Mouse (Mus musculus): ENCODE data around the gene Lamb3. TPM values are rescaled to one million over a fixed set of nuclear protein-coding genes. Genes with fewer than 3 reads are reported as not detected.

Lamb3 gene
- polyA plus RNA-seq, 1 experiment from 2014 or later: 0.97 TPM

GRCm38 (mm10) chr1:193195169-193195810, 12.2 kb upstream of the Lamb3 start:
- H3K27me3 ChIP-seq (ENCODE audit: control insufficient read depth, insufficient read depth, low read length): no peaks in the 10 kb centered on the region
- H3K4me3 ChIP-seq (ENCODE audit: low read depth, low read length): no peak overlapping the region
- H3K27ac ChIP-seq (replicated peaks; ENCODE audit: low read depth, low read length): no peak overlapping the region
- no peaks in the 10 kb centered on the region for H3K36me3 ChIP-seq (replicated peaks; ENCODE audit: control insufficient read depth, insufficient read depth, low read depth, low read length)
- ATAC-seq (replicated peaks; ENCODE audit: insufficient number of reproducible peaks, low FRiP score, low TSS enrichment, low read depth) (no peak), DNase-seq (ENCODE audit: low spot score) (no peak)
- H3K9ac ChIP-seq (replicated peaks; ENCODE audit: low read length): no peak overlapping the region
- no peaks in the 10 kb centered on the region for H3K4me1 ChIP-seq (ENCODE audit: control insufficient read depth, insufficient read depth, low read length)
- no peaks in the 10 kb centered on the region for H3K9me3 ChIP-seq (replicated peaks; ENCODE audit: control insufficient read depth, low read length)
- WGBS: 65% methylated on average over 3 of the region's 3 CpGs
- no peak overlapping the region for H3K4me2 ChIP-seq (ENCODE audit: low read depth, low read length)

GRCm38 (mm10) chr1:193197494-193198205, 9.8 kb upstream of the Lamb3 start:
- no peaks in the 10 kb centered on the region for H3K36me3 ChIP-seq (replicated peaks; ENCODE audit: control insufficient read depth, insufficient read depth, low read depth, low read length)
- DNase-seq (ENCODE audit: low spot score) (no peak), ATAC-seq (replicated peaks; ENCODE audit: insufficient number of reproducible peaks, low FRiP score, low TSS enrichment, low read depth) (no peak)
- H3K4me3 ChIP-seq (ENCODE audit: low read depth, low read length): no peak overlapping the region
- WGBS: 88% methylated on average over 18 of the region's 18 CpGs
- H3K9ac ChIP-seq (replicated peaks; ENCODE audit: low read length): no peak overlapping the region
- no peaks in the 10 kb centered on the region for H3K4me1 ChIP-seq (ENCODE audit: control insufficient read depth, insufficient read depth, low read length)
- no peaks in the 10 kb centered on the region for H3K27me3 ChIP-seq (ENCODE audit: control insufficient read depth, insufficient read depth, low read length)
- H3K4me2 ChIP-seq (ENCODE audit: low read depth, low read length): no peak overlapping the region
- no peaks in the 10 kb centered on the region for H3K9me3 ChIP-seq (replicated peaks; ENCODE audit: control insufficient read depth, low read length)
- H3K27ac ChIP-seq (replicated peaks; ENCODE audit: low read depth, low read length): no peak overlapping the region

- no peaks in the 10 kb centered on the region for H3K9me3 ChIP-seq (replicated peaks; ENCODE audit: control insufficient read depth, low read length)
- no peak overlapping the region for H3K9ac ChIP-seq (replicated peaks; ENCODE audit: low read length)
- no peaks in the 10 kb centered on the region for H3K4me1 ChIP-seq (ENCODE audit: control insufficient read depth, insufficient read depth, low read length)
- H3K27ac ChIP-seq (replicated peaks; ENCODE audit: low read depth, low read length): no peak overlapping the region
- H3K36me3 ChIP-seq (replicated peaks; ENCODE audit: control insufficient read depth, insufficient read depth, low read depth, low read length): no peaks in the 10 kb centered on the region
- no peak for DNase-seq (ENCODE audit: low spot score)
- ATAC-seq (replicated peaks; ENCODE audit: insufficient number of reproducible peaks, low FRiP score, low TSS enrichment, low read depth): no peak
- 90% methylated on average over 2 of the region's 2 CpGs for WGBS
- H3K4me3 ChIP-seq (ENCODE audit: low read depth, low read length): no peak overlapping the region
- no peak overlapping the region for H3K4me2 ChIP-seq (ENCODE audit: low read depth, low read length)
- no peaks in the 10 kb centered on the region for H3K27me3 ChIP-seq (ENCODE audit: control insufficient read depth, insufficient read depth, low read length)
These were observed 9.2 kb upstream of the Lamb3 start for GRCm38 (mm10) chr1:193198312-193198711.

- H3K9me3 ChIP-seq (replicated peaks; ENCODE audit: control insufficient read depth, low read length): no peaks in the 10 kb centered on the region
- H3K9ac ChIP-seq (replicated peaks; ENCODE audit: low read length): no peak overlapping the region
- no peaks in the 10 kb centered on the region for H3K27me3 ChIP-seq (ENCODE audit: control insufficient read depth, insufficient read depth, low read length)
- H3K4me1 ChIP-seq (ENCODE audit: control insufficient read depth, insufficient read depth, low read length): no peaks in the 10 kb centered on the region
- no peak overlapping the region for H3K27ac ChIP-seq (replicated peaks; ENCODE audit: low read depth, low read length)
- no peak overlapping the region for H3K4me3 ChIP-seq (ENCODE audit: low read depth, low read length)
- ATAC-seq (replicated peaks; ENCODE audit: insufficient number of reproducible peaks, low FRiP score, low TSS enrichment, low read depth) (no peak), DNase-seq (ENCODE audit: low spot score) (no peak)
- no peaks in the 10 kb centered on the region for H3K36me3 ChIP-seq (replicated peaks; ENCODE audit: control insufficient read depth, insufficient read depth, low read depth, low read length)
- 86% methylated on average over 8 of the region's 8 CpGs for WGBS
- H3K4me2 ChIP-seq (ENCODE audit: low read depth, low read length): no peak overlapping the region
These were observed 6.7 kb upstream of the Lamb3 start for GRCm38 (mm10) chr1:193200640-193201382.

GRCm38 (mm10) chr1:193201383-193201778, 6.1 kb upstream of the Lamb3 start, which contains the start of gene Traf3ip3:
Traf3ip3 (minus strand) TSS chr1:193201703.
- WGBS: 52% methylated on average over 5 of the region's 5 CpGs
- Histone ChIP-seq H3K9ac (replicated peaks; ENCODE audit: low read length) (no peak within 1 kb of the TSS), H3K4me2 (ENCODE audit: low read depth, low read length) (no peak within 1 kb of the TSS), H3K9me3 (replicated peaks; ENCODE audit: control insufficient read depth, low read length) (no peaks in the 10 kb centered on the region), H3K4me1 (ENCODE audit: control insufficient read depth, insufficient read depth, low read length) (no peaks in the 10 kb centered on the region), H3K27ac (replicated peaks; ENCODE audit: low read depth, low read length) (no peak within 1 kb of the TSS), H3K27me3 (ENCODE audit: control insufficient read depth, insufficient read depth, low read length) (no peaks in the 10 kb centered on the region), H3K4me3 (ENCODE audit: low read depth, low read length) (no peak within 1 kb of the TSS), H3K36me3 (replicated peaks; ENCODE audit: control insufficient read depth, insufficient read depth, low read depth, low read length) (no peaks in the 10 kb centered on the region)
- ATAC-seq (replicated peaks; ENCODE audit: insufficient number of reproducible peaks, low FRiP score, low TSS enrichment, low read depth): no peak
- no peak for DNase-seq (ENCODE audit: low spot score)

GRCm38 (mm10) chr1:193203821-193204220, 3.7 kb upstream of the Lamb3 start:
- Histone ChIP-seq H3K27ac (replicated peaks; ENCODE audit: low read depth, low read length) (no peak overlapping the region), H3K27me3 (ENCODE audit: control insufficient read depth, insufficient read depth, low read length) (no peaks in the 10 kb centered on the region), H3K4me3 (ENCODE audit: low read depth, low read length) (no peak overlapping the region), H3K9me3 (replicated peaks; ENCODE audit: control insufficient read depth, low read length) (no peaks in the 10 kb centered on the region), H3K4me2 (ENCODE audit: low read depth, low read length) (no peak overlapping the region), H3K4me1 (ENCODE audit: control insufficient read depth, insufficient read depth, low read length) (no peaks in the 10 kb centered on the region), H3K36me3 (replicated peaks; ENCODE audit: control insufficient read depth, insufficient read depth, low read depth, low read length) (no peaks in the 10 kb centered on the region), H3K9ac (replicated peaks; ENCODE audit: low read length) (no peak overlapping the region)
- 54% methylated on average over 2 of the region's 2 CpGs for WGBS
- ATAC-seq (replicated peaks; ENCODE audit: insufficient number of reproducible peaks, low FRiP score, low TSS enrichment, low read depth) (no peak), DNase-seq (ENCODE audit: low spot score) (no peak)

GRCm38 (mm10) chr1:193205431-193205830, 2.1 kb upstream of the Lamb3 start:
- H3K36me3 ChIP-seq (replicated peaks; ENCODE audit: control insufficient read depth, insufficient read depth, low read depth, low read length): no peaks in the 10 kb centered on the region
- H3K4me2 ChIP-seq (ENCODE audit: low read depth, low read length): no peak overlapping the region
- ATAC-seq (replicated peaks; ENCODE audit: insufficient number of reproducible peaks, low FRiP score, low TSS enrichment, low read depth) (no peak), DNase-seq (ENCODE audit: low spot score) (no peak)
- no peaks in the 10 kb centered on the region for H3K9me3 ChIP-seq (replicated peaks; ENCODE audit: control insufficient read depth, low read length)
- no peaks in the 10 kb centered on the region for H3K4me1 ChIP-seq (ENCODE audit: control insufficient read depth, insufficient read depth, low read length)
- H3K27ac ChIP-seq (replicated peaks; ENCODE audit: low read depth, low read length): no peak overlapping the region
- WGBS: 88% methylated on average over 2 of the region's 2 CpGs
- no peak overlapping the region for H3K4me3 ChIP-seq (ENCODE audit: low read depth, low read length)
- no peak overlapping the region for H3K9ac ChIP-seq (replicated peaks; ENCODE audit: low read length)
- H3K27me3 ChIP-seq (ENCODE audit: control insufficient read depth, insufficient read depth, low read length): no peaks in the 10 kb centered on the region

GRCm38 (mm10) chr1:193208178-193208577, 679 bp downstream of the Lamb3 start:
- 53% methylated on average over 2 of the region's 2 CpGs for WGBS
- Histone ChIP-seq H3K27ac (replicated peaks; ENCODE audit: low read depth, low read length) (no peak overlapping the region), H3K36me3 (replicated peaks; ENCODE audit: control insufficient read depth, insufficient read depth, low read depth, low read length) (no peaks in the 10 kb centered on the region), H3K27me3 (ENCODE audit: control insufficient read depth, insufficient read depth, low read length) (no peaks in the 10 kb centered on the region), H3K9ac (replicated peaks; ENCODE audit: low read length) (no peak overlapping the region), H3K4me3 (ENCODE audit: low read depth, low read length) (no peak overlapping the region), H3K4me1 (ENCODE audit: control insufficient read depth, insufficient read depth, low read length) (no peaks in the 10 kb centered on the region), H3K4me2 (ENCODE audit: low read depth, low read length) (no peak overlapping the region), H3K9me3 (replicated peaks; ENCODE audit: control insufficient read depth, low read length) (no peaks in the 10 kb centered on the region)
- DNase-seq (ENCODE audit: low spot score) (peak; percentile 30), ATAC-seq (replicated peaks; ENCODE audit: insufficient number of reproducible peaks, low FRiP score, low TSS enrichment, low read depth) (no peak)

Data from embryonic facial prominence, embryonic 11.5 days (tissue).